Mouse (Mus musculus) testis, adult 2 months (tissue): ENCODE results near the gene Ldlr.

Source experiments
- CTCF ChIP-seq: fragments of 200-500 bp; IDR thresholded peaks from 2 replicates; pipeline ENCODE4 v1.5.1; 2012; ENCODE audit warnings: low read depth, mild to moderate bottlenecking, inconsistent platforms, low read length, moderate library complexity; ENCODE audit not compliant: control insufficient read depth, insufficient read depth, insufficient replicate concordance
- POLR2A ChIP-seq: fragments of 200-500 bp; IDR thresholded peaks from 2 replicates; pipeline ENCODE4 v1.6.1; 2012; ENCODE audit warnings: low read depth, mild to moderate bottlenecking, inconsistent platforms, low read length, moderate library complexity; ENCODE audit not compliant: control insufficient read depth

DNA sequence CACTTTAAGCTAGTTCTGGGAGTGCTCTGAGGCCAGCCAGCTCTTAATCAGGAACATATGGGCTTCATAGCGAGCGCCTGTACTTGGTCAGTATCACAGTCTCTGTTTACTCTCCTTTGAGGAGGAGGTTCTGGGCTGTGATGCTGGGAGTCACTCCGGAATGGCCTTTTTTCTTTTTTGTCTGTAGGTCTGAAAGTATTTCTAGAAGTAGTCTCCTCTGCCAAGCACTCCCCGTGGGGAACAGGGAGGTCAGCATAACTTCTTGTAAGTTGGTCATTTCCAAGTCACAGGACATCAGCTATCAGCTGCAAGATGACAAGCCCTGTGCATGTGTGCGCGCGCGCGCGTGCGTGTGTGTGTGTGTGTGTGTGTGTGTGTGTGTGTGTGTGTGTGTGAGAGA, 44.6 kb downstream of the Ldlr start:
- no peak for TF ChIP-seq POLR2A
- TF ChIP-seq CTCF = no peak
